Mouse (Mus musculus): ENCODE measurements around the gene Dcxr. TPM values are rescaled to one million over a fixed set of nuclear protein-coding genes. Genes with fewer than 3 reads are reported as not detected.

Dcxr gene
- total RNA-seq, 2 experiments from 2014 or later, result 40.9 to 43.3 TPM

GRCm38 (mm10) chr11:120711980-120712604, 15.0 kb downstream of the Dcxr start:
- DNase-seq (ENCODE audit: low spot score in 2 of 2), result no peak

- no peak for DNase-seq (ENCODE audit: low spot score in 2 of 2)
These were observed 16.4 kb downstream of the Dcxr start for GRCm38 (mm10) chr11:120710672-120711071.

GRCm38 (mm10) chr11:120709551-120709950, 17.5 kb downstream of the Dcxr start:
- no peak for DNase-seq (ENCODE audit: low spot score in 2 of 2)

GRCm38 (mm10) chr11:120707969-120708368, 19.1 kb downstream of the Dcxr start:
- DNase-seq (ENCODE audit: low spot score in 2 of 2), result no peak

- no peak for DNase-seq (ENCODE audit: low spot score in 2 of 2)
These were observed 19.9 kb downstream of the Dcxr start for GRCm38 (mm10) chr11:120707225-120707624.

GRCm38 (mm10) chr11:120706120-120706519, 21.0 kb downstream of the Dcxr start:
- no peak for DNase-seq (ENCODE audit: low spot score in 2 of 2)

- no peak for DNase-seq (ENCODE audit: low spot score in 2 of 2)
These were observed 22.4 kb downstream of the Dcxr start for GRCm38 (mm10) chr11:120704486-120705325.

- DNase-seq (ENCODE audit: low spot score in 2 of 2), result no peak
These were observed 23.2 kb downstream of the Dcxr start for GRCm38 (mm10) chr11:120703696-120704454.

GRCm38 (mm10) chr11:120697741-120698140, 29.3 kb downstream of the Dcxr start:
- DNase-seq (ENCODE audit: low spot score in 2 of 2), result no peak

GRCm38 (mm10) chr11:120696568-120696967, 30.5 kb downstream of the Dcxr start:
- DNase-seq (ENCODE audit: low spot score in 2 of 2), result no peak

GRCm38 (mm10) chr11:120695641-120696040, 31.4 kb downstream of the Dcxr start:
- no peak for DNase-seq (ENCODE audit: low spot score in 2 of 2)

- DNase-seq (ENCODE audit: low spot score in 2 of 2), result no peak
These were observed 31.9 kb downstream of the Dcxr start for GRCm38 (mm10) chr11:120695184-120695583.

- no peak for DNase-seq (ENCODE audit: low spot score in 2 of 2)
These were observed 33.6 kb downstream of the Dcxr start for GRCm38 (mm10) chr11:120693461-120693860.

- no peak for DNase-seq (ENCODE audit: low spot score in 2 of 2)
These were observed 34.5 kb downstream of the Dcxr start for GRCm38 (mm10) chr11:120692471-120693011.

GRCm38 (mm10) chr11:120689365-120689764, 37.7 kb downstream of the Dcxr start:
- no peak for DNase-seq (ENCODE audit: low spot score in 2 of 2)

- no peak for DNase-seq (ENCODE audit: low spot score in 2 of 2)
These were observed 40.3 kb downstream of the Dcxr start for GRCm38 (mm10) chr11:120686650-120687272.

GRCm38 (mm10) chr11:120684660-120685059, 42.4 kb downstream of the Dcxr start:
- DNase-seq (ENCODE audit: low spot score in 2 of 2), result no peak

GRCm38 (mm10) chr11:120684086-120684485, 43.0 kb downstream of the Dcxr start:
- no peak for DNase-seq (ENCODE audit: low spot score in 2 of 2)

- DNase-seq (ENCODE audit: low spot score in 2 of 2), result no peak
These were observed 43.5 kb downstream of the Dcxr start for GRCm38 (mm10) chr11:120683536-120683935.

- DNase-seq (ENCODE audit: low spot score in 2 of 2), result no peak
These were observed 44.4 kb downstream of the Dcxr start for GRCm38 (mm10) chr11:120682683-120683082.

GRCm38 (mm10) chr11:120679909-120680308, 47.2 kb downstream of the Dcxr start:
- no peak for DNase-seq (ENCODE audit: low spot score in 2 of 2)

Data from adrenal gland, postnatal 4 days (tissue).